Mouse (Mus musculus) brain, embryonic 14.5 days (tissue): ENCODE measurements around the gene Nos1. TPM values are rescaled to one million over a fixed set of nuclear protein-coding genes. Genes with fewer than 3 reads are reported as not detected.
A peak's percentile ranks its signal among the peaks of the same experiment; 100 is the strongest.

Experiments
- DNase-seq: peaks from one replicate; pipeline ENCODE4 v3.0.0-alpha.2; 2011; ENCODE audit warnings: low read depth
- CTCF ChIP-seq: fragments of 200-500 bp; IDR thresholded peaks from 2 replicates; pipeline ENCODE4 v1.5.1; 2012; ENCODE audit warnings: inconsistent platforms, mild to moderate bottlenecking, moderate library complexity, borderline replicate concordance; ENCODE audit not compliant: insufficient read depth, insufficient read length; ENCODE audit errors: extremely low read depth
- POLR2A ChIP-seq: fragments of 200-500 bp; IDR thresholded peaks from 2 replicates; pipeline ENCODE4 v1.6.1; 2012; ENCODE audit warnings: mild to moderate bottlenecking, inconsistent platforms, borderline replicate concordance; ENCODE audit not compliant: poor library complexity, insufficient read depth, insufficient read length, severe bottlenecking; ENCODE audit errors: extremely low read depth
- polyA plus RNA-seq: library from polyadenylated mRNA; depleted of rRNA; stranded (reverse); fragments of >200 nt; gene quantifications from 2 replicates; pipeline ENCODE4 v1.2.3, GENCODE M21; 2012

The Nos1 gene
- polyA plus RNA-seq, 1 experiment = 5.1 TPM

DNA sequence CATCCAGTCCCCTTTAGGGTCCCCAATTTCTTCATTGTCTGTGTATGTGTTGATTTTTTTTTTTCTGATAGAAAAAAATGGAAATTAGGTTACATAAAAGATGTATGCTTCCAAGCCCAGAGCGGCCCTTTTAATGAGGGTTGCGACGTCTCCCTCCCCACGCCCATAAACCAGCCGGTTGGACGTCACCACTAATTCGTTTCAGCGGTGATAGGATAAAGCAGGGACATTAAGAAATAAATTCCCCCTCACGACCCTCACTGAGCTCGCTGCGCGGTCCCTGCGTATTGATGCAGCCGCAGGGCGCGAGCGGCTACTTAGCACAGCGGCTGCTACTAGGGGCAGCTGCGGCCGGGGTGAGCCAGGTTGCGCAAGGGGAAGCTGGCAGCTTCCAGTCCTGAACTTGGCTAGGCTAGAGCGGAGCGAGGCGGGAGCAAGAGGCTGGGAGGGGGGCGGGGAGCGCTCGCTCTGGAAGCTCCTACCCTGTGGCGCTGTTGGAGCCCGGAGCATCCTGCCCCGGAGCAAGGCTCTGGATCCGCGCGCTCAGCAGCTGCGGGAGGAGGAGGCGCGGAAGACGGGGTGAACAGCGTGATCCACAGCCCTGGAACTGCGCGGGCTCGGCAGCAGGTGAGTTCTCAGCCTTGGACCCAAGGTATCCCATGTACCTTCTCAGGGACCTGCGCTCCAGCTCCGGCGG, 61.0 kb downstream of the Nos1 start:
- TF ChIP-seq POLR2A (no peak), CTCF (no peak)
- DNase-seq = peak; percentile 84

DNA sequence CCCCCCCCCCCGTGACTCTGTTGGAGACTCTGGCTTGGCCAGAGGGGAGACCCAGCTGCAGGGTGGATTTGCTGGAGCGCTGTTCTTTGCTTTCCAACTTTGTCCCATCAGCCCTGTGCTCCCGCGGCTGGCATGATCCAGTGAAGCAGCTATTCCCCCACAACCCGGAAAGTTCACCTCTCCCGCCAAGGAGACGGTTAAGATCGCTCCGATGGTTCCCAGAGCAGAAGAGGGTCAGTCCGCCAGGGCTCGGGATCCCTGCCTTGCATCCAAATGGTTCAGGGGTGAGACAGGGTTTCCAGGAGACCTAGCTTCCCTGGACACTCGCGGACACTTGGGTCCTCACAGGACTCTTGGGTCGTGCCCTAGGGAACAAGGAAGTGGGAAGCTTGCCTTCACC, 61.9 kb downstream of the Nos1 start:
- DNase-seq = no peak
- TF ChIP-seq POLR2A (no peak), CTCF (no peak)

DNA sequence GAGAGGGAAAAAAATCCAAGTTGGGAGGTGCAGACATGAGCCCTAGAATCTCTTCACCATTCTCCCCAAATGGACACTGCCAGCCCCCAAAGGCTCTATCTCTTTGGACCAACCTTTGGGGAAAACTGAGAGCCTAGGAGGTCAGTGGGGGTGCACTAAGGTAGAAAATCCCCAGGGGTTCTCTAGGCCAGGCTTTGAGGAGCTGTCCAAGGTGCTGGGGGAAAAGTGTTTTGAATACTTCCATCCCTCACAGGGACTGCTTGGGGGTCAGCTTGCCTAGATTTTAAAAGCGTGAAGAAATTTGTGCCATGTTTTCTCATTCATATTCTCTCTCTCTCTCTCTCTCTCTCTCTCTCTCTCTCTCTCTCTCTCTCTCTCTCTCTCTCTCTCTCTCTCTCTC, 63.8 kb downstream of the Nos1 start:
- TF ChIP-seq CTCF (no peak), POLR2A (no peak)
- no peak for DNase-seq

DNA sequence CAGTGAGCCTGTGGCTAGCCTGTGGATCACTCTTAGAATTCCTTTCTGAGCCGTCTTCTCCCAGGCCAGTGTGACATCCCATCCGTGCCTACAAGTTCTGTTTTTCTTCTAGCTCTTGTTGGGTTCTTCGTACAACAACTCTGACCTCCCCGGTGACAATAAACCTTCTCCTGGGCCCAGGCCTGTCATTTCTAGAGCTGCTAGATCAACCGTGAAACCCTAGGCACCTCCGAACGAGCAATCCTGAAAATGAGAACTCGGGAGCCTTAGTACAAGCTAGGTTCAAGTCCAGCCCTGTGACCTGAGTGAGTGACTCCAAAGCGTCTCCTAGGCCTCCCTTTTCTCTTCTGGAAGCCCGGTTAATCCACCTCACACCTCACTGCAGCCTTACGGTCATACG, 69.6 kb downstream of the Nos1 start:
- no peak for TF ChIP-seq CTCF
- TF ChIP-seq POLR2A = no peak
- no peak for DNase-seq

DNA sequence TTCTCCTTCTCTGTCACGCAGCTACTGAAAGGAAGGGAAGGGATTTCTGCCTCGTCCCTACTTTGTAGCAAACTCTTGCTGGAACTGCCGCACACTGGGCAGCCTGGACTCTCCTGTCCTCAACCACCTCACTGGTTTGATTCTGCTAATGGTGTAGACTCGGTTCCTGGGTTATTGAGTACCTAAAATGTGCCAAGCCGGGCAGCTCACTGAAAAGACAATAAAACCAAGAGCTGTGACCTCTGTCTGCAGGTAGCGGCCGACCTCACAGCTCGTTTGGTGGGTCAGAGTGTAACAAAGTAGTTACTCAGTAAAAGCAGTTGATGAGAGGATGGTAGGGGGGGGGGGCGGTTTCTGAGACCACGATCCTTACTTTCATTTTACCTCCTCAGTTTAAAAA, 72.9 kb downstream of the Nos1 start:
- TF ChIP-seq CTCF (no peak), POLR2A (no peak)
- DNase-seq = no peak

DNA sequence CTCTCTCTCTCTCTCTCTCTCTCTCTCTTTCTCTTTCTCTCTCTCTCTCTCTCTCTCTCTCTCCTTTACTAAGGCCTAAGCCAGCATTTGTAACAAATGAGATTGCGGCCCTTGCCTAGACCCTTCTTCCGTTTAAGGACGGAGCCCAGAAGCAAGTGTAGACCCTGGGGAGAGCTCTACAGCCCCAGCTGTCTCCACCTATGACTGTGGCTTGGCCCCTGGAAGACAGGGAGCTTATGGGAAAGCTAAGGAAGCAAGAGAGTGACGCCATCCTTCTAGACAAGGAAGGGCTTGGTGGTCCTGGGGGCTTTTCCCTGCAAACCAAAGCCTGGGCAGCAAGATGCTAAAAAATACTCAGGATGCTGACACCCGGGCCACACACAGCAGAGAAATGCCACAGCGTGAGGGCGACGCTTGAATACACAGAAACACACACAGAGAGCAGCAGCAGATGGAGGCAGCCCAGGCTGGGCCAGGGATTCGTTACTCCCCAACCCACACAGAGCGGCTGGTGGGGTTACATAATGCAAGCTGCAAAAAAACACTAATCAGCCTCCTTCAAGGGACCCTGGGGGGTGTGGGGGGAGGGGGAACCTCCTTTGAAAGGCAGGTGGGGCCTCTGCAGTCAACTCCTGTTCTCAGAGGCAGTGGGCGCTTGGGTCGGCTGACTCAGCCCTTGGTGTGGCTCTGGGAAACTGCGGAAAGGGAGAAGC, 83.9 kb downstream of the Nos1 start:
- TF ChIP-seq CTCF (no peak), POLR2A (no peak)
- peak; percentile 88 for DNase-seq

DNA sequence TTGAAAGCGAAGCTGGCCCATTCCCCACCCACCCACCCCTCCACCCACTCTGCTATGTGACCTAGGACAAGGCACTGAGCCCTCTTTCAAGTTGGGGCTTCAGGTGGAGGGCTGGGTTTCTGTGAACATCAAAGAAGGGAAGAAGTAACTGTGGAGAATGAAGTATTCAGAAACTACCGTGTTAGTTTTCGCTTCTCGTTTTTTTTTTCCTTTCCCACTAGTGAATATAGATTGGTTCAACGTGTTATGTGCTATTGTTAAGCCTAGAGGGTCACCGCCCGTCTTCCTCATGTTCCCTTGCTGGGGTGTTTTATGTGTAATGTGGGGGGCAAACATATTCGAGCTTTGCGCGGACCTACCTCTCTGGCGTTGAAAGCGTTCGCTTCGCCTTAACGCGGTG, 85.0 kb downstream of the Nos1 start:
- no peak for TF ChIP-seq POLR2A
- TF ChIP-seq CTCF = no peak
- DNase-seq = no peak

DNA sequence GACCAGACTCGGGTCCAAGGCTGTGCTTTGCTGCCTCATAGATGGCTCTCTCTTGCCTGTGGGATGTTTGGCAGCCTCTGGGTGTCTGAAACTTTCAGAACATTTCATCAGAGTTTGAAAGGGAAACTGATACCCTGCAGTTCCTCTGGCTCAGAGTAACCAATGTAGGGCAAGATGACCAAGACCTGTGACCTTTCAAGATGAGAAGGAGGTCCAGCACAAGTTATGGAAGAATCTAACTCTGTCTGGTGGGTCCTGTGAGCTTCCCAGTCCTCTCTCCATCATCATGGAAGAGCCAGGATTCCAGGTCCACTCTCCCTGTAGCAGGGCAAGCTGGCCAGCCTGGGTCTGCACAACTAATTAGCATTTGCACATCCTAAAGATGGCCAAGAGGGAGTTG, 90.8 kb downstream of the Nos1 start:
- TF ChIP-seq CTCF = no peak
- TF ChIP-seq POLR2A = no peak
- DNase-seq = no peak

DNA sequence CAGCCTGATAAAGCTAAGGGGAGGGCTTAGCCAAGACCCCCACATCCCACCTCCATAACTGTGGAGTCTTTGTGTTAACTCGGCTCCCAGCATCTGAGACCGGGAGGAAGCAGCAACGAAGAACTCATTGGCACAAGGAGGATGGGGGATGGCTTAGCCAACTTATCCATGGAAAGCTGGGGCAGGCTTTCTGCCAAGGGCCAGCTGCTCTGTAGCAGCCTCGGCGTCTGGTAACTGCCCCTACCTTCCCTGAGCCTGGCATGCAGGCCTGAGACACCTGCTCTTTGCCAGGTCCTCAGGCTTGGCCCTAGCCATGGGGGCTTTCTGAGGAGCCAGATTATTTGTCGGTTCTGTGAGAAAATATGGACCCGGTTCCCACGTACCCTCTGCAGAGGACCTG, 93.0 kb downstream of the Nos1 start:
- DNase-seq = peak; percentile 67
- TF ChIP-seq CTCF (no peak), POLR2A (no peak)

DNA sequence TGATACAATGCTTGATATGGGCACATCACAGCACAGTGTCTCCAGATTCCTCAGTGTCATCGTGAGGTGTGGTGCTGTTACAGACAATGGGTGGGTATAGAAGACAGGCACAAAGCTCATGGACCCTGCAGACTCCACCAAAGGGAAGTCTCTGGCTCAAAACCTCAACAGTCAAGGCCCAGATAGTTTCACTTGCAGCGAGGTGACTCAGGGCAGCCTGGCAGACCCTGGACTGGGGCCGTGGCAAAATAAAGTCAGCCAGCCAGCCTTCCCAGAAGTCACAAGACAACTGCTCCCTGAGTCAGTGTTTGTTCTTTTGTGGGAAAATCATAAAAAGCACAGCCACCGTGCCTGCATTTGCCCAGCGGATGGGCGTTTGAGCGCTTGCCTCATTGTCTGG, 93.4 kb downstream of the Nos1 start:
- no peak for TF ChIP-seq POLR2A
- no peak for TF ChIP-seq CTCF
- DNase-seq = peak; percentile 26

DNA sequence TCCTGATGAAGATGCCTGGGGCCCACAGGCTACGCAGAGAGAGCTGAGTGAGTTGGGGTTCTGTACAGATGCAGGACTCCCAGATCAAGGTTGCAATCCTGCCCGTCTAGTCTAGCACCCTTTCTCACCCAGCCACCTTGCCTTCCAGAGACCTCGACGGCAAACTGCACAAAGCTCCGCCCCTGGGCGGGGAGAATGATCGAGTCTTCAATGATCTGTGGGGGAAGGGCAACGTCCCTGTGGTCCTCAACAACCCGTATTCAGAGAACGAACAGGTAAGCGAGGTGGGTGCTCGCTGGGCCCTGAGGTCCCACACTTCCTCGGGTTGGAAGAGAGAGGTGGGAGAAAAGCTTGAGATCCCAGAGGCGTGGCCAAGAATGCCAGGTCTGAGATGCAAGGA, 98.3 kb downstream of the Nos1 start:
- DNase-seq = no peak
- no peak for TF ChIP-seq POLR2A
- no peak for TF ChIP-seq CTCF
